Mouse (Mus musculus): ENCODE data around the gene Clcf1. TPM values are rescaled to one million over a fixed set of nuclear protein-coding genes. Genes with fewer than 3 reads are reported as not detected.

Clcf1 gene
- 12.8 and 17.3 TPM in 2 replicates for total RNA-seq (2017)

DNA sequence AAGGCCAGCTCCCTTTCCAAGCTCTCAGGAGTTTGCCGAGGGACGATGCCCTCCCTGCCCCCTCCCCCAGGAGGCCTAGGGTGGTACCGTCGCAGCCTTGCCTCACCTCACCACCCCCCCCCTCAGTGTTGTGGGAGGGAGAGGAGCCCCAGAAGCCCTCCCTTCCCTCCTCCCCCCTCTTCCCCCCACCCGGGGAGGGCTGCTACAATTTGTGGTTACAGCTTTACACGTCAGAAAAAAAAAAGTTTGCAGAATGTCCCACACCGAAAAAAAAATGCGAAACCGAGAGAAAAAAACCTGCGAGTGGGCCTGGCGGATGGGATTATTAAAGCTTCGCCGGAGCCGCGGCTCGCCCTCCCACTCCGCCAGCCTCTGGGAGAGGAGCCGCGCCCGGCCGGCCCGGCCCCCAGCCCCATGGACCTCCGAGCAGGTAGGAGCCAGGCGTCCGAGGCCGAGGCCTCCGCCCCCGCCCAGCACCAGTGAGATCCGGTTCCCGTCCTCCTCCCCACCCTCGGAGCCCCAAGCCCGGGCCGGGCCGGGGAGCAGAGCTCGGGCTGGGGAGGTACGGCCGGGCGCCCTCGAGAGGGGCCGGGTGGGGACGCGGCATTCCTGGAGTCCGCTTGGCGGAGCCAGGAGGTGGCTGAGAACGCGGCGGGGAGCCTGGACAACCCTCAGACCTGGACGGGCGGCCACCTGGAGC, at the start of gene Clcf1, which contains the start of gene AC109138.7:
Gene Clcf1 (plus strand): TSS at position 168 of the 700 bp plus-strand sequence.
Gene AC109138.7 (plus strand): TSS at position 287 of the 700 bp plus-strand sequence.
- peak; percentile 12 to 44; a peak in 1 of 4 replicates for ATAC-seq (replicated peaks in 1 of 2; ENCODE audit: insufficient read depth in 1 of 2, low FRiP score in 2 of 2, low TSS enrichment in 1 of 2, low read depth in 1 of 2, poor library complexity in 2 of 2, severe bottlenecking in 2 of 2)

- no peak for ATAC-seq (replicated peaks in 1 of 2; ENCODE audit: insufficient read depth in 1 of 2, low FRiP score in 2 of 2, low TSS enrichment in 1 of 2, low read depth in 1 of 2, poor library complexity in 2 of 2, severe bottlenecking in 2 of 2)
These were observed 49.3 kb upstream of the Clcf1 start for GRCm38 (mm10) chr19:4164721-4165120.

GRCm38 (mm10) chr19:4166678-4167476, 47.2 kb upstream of the Clcf1 start:
- no peak for ATAC-seq (replicated peaks in 1 of 2; ENCODE audit: insufficient read depth in 1 of 2, low FRiP score in 2 of 2, low TSS enrichment in 1 of 2, low read depth in 1 of 2, poor library complexity in 2 of 2, severe bottlenecking in 2 of 2)

DNA sequence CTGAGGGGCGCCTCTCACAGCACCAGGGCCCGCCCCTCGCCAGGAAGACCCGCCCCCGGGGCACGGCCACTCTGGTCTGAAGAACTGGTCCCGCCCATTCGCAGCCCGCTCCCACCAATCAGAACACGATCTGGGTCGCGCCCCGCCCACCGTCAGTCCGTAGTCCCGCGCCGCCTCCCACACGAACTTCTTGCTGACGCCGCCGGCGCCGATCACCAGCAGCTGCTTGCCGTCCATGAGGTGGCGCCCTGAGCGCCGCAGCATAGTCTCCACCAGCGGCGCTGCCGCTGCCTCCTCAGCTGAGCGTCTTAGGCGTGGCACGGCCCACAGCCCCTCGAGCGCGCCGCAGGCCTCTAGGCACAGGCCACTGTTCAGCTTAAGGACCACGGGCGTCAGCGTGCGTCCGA, 44.7 kb upstream of the Clcf1 start:
- peak; percentile 91 for ATAC-seq (replicated peaks in 1 of 2; ENCODE audit: insufficient read depth in 1 of 2, low FRiP score in 2 of 2, low TSS enrichment in 1 of 2, low read depth in 1 of 2, poor library complexity in 2 of 2, severe bottlenecking in 2 of 2)

- ATAC-seq (replicated peaks in 1 of 2; ENCODE audit: insufficient read depth in 1 of 2, low FRiP score in 2 of 2, low TSS enrichment in 1 of 2, low read depth in 1 of 2, poor library complexity in 2 of 2, severe bottlenecking in 2 of 2): peak in 1 of 2 experiments; percentile 8; a peak in 1 of 4 replicates
These were observed 44.2 kb upstream of the Clcf1 start for GRCm38 (mm10) chr19:4169810-4170209.

GRCm38 (mm10) chr19:4170723-4171392, 43.2 kb upstream of the Clcf1 start:
- ATAC-seq (replicated peaks in 1 of 2; ENCODE audit: insufficient read depth in 1 of 2, low FRiP score in 2 of 2, low TSS enrichment in 1 of 2, low read depth in 1 of 2, poor library complexity in 2 of 2, severe bottlenecking in 2 of 2): no peak

DNA sequence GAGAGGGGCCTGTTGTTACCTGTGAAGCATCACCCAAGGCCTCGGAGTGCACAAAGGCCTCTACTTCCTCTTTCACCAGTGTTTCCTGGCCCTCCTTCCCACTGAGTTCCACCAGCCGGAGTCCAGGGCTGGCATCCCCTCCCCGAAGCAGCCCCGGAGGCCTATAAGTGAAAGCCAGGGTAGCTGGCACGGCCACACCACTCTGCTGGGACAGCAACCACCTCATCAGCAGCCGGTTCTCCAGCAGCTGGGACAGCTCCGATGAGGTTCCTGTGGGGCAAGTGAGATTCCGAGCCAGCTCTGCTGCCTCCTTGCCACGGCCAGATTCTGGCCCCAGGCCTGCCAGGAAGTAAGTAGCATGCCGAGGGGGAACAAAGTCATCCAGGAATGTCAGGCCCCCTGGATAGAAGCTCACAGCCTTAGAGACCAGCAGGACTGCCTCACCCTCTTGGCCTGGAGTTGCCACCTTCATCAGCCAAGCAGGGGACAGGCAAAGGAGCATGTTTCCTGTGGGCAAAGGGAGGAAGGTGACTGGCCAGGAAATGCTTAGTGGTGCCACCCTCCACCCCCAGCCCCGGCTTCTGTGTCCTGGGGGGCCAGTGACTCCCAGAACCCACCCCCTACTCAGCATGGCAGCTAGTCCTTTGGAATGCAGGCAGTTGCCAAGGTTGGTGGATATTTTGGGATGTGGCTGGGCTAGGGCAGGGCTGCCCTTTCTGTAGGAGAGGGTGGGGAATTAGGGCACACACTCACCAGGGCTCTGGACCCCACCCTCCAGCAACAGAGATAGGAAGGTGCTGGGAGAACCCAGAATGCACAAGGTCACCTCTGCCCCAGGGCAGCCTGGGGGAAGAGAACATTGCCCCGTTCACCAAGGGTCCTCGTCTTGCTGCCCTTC, 42.4 kb upstream of the Clcf1 start:
- ATAC-seq (replicated peaks in 1 of 2; ENCODE audit: insufficient read depth in 1 of 2, low FRiP score in 2 of 2, low TSS enrichment in 1 of 2, low read depth in 1 of 2, poor library complexity in 2 of 2, severe bottlenecking in 2 of 2): peak; percentile 34 to 38

DNA sequence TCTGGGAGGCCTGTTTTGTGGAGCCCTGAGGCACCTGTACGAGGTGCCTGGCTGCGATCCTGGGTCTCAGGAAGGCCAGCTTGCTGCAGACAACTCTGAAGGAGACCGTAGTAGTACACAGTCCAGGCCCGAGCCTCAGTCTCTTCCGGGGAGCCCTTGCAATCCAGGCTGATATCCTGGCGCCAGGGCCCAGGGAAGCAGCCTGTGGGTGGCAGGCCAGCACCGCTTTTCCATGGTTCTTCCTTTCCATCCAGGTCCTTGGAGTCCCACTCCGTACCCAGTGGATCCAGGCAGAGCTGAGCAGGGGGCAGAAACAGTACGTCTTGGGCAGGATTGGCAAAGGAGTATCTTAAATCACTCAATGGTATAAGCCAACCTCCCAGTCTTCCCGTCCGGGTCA, 41.1 kb upstream of the Clcf1 start:
- ATAC-seq (replicated peaks in 1 of 2; ENCODE audit: insufficient read depth in 1 of 2, low FRiP score in 2 of 2, low TSS enrichment in 1 of 2, low read depth in 1 of 2, poor library complexity in 2 of 2, severe bottlenecking in 2 of 2): no peak

DNA sequence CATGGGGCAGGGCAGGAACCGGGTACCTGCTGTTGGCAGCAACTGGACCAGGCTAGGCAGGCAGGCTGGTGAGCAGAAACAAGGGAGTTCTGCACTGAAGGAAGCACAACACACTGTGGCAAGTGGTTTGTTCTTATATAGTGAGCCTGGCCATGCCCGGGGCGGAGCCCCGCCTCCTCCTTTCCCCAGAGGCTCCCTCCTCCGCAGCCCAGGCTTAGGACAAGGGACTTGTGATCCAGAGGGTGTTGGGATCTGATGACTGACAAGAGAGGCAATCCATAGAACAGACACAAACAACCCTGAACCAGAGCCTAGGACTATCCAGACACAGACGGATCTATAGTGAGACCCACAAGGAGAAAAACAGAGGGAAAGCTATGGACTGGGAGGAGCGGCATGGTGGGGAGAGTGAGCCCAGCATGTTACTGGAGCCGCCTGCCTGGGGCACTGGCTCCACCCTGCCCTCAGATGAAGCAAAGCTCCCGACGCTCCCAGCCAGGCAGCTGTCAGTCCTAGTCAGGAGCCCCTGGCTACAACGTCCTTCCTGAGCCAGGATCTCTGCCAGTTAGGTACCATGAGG, 38.6 kb upstream of the Clcf1 start, which contains the start of gene Carns1:
Gene Carns1 (minus strand): TSS at position 112 of the 580 bp plus-strand sequence.
- ATAC-seq (replicated peaks in 1 of 2; ENCODE audit: insufficient read depth in 1 of 2, low FRiP score in 2 of 2, low TSS enrichment in 1 of 2, low read depth in 1 of 2, poor library complexity in 2 of 2, severe bottlenecking in 2 of 2): no peak

- peak in 1 of 2 experiments; percentile 12; a peak in 1 of 4 replicates for ATAC-seq (replicated peaks in 1 of 2; ENCODE audit: insufficient read depth in 1 of 2, low FRiP score in 2 of 2, low TSS enrichment in 1 of 2, low read depth in 1 of 2, poor library complexity in 2 of 2, severe bottlenecking in 2 of 2)
These were observed 33.6 kb upstream of the Clcf1 start for GRCm38 (mm10) chr19:4180411-4180810.

DNA sequence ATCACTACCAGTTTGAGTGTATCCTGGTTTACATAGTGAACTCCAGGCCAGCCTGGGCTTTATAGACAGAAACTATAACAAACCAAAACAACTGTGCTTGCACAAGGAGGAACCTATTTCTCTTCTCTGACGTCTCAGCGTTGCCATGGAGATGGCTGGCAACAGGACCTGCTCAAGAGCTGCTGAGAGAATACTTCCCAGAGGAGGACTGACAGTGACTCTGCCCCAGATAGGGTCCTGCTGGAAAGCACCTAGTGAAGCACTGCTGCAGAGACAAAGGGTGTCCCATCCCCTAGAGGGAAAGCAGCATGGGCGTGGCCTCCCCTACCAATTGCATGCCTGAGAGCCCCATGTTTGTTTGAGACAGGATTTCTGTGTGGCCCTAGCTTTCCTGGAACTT, 32.1 kb upstream of the Clcf1 start:
- peak; percentile 54 to 63; a peak in 3 of 4 replicates for ATAC-seq (replicated peaks in 1 of 2; ENCODE audit: insufficient read depth in 1 of 2, low FRiP score in 2 of 2, low TSS enrichment in 1 of 2, low read depth in 1 of 2, poor library complexity in 2 of 2, severe bottlenecking in 2 of 2)

- no peak for ATAC-seq (replicated peaks in 1 of 2; ENCODE audit: insufficient read depth in 1 of 2, low FRiP score in 2 of 2, low TSS enrichment in 1 of 2, low read depth in 1 of 2, poor library complexity in 2 of 2, severe bottlenecking in 2 of 2)
These were observed 30.3 kb upstream of the Clcf1 start for GRCm38 (mm10) chr19:4183689-4184088.

DNA sequence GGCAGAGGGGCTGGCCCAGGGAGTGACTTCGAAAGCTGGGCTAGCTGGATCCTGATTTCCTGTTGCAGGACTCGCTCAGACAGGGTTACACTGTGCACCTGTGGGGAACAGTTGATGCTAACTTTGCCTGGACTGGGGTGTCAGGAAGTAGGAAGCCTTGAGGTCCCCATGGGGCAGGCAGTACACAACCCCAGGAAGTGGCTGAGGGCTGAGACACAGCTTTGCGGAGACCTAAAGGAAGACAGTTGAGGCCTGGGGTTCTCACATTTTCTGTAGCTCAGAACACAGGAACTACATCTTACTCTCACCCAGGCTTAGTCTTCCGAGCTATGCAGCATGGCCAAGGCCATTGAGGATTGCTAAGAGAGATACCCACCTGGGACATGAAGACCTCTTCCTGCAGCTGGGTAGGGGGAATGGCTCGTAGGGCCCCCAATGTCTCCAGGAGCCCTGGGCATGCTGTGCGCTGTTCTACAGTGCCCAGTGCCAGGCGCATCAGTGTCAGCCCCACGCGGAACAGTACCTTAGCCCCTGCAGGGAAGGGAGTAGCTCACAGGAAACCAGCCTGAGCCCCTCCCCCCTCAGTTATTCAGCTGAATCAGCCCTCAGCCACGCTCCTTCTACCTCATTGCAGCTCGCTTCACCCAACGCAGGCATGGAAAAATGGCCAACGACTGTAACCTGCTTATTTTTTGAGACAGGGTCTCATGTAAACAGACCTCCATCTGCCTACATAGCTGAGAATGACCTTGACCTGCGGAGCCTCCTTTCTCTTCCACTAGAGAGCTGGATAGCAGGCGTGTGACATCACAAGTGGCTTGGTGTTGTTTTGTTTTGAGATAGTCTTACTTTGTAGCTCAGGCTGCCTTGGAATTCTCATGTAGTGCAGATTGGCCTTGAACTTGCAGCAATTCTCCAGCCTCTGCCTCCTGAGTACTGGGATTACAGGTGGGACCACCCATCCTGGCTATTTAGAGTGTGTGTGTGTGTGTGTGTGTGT, 28.8 kb upstream of the Clcf1 start:
- ATAC-seq (replicated peaks in 1 of 2; ENCODE audit: insufficient read depth in 1 of 2, low FRiP score in 2 of 2, low TSS enrichment in 1 of 2, low read depth in 1 of 2, poor library complexity in 2 of 2, severe bottlenecking in 2 of 2): peak; percentile 65 to 75

GRCm38 (mm10) chr19:4187303-4187702, 26.7 kb upstream of the Clcf1 start:
- no peak for ATAC-seq (replicated peaks in 1 of 2; ENCODE audit: insufficient read depth in 1 of 2, low FRiP score in 2 of 2, low TSS enrichment in 1 of 2, low read depth in 1 of 2, poor library complexity in 2 of 2, severe bottlenecking in 2 of 2)

GRCm38 (mm10) chr19:4189051-4189620, 24.9 kb upstream of the Clcf1 start:
- no peak for ATAC-seq (replicated peaks in 1 of 2; ENCODE audit: insufficient read depth in 1 of 2, low FRiP score in 2 of 2, low TSS enrichment in 1 of 2, low read depth in 1 of 2, poor library complexity in 2 of 2, severe bottlenecking in 2 of 2)

All from hematopoietic stem cell, adult 5-6 weeks (primary cell).